Mouse (Mus musculus): ENCODE results near the gene Tceanc2.

Tceanc2 gene

DNA sequence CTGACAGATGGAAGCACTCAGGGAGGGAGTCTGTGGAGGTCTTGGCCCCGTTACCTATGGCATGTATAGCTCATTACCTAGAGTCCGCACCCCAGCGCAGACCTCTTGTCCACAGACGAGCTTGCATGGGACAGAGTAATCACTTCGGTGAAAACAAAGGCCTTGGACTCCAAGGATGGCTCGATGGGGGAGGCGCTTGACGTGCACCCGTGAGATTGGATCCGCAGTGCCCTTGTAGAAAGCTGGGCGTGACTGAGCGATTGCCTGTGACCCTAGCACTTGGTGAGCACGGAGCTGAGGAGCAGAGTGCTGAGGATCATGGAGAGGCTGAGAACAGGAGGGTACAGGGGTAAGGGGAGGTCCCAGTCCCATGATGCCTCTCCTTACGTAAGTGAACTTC is 87.2 kb downstream of the Tceanc2 start:
- no peak for DNase-seq (ENCODE audit: extremely low spot score, low spot score)

DNA sequence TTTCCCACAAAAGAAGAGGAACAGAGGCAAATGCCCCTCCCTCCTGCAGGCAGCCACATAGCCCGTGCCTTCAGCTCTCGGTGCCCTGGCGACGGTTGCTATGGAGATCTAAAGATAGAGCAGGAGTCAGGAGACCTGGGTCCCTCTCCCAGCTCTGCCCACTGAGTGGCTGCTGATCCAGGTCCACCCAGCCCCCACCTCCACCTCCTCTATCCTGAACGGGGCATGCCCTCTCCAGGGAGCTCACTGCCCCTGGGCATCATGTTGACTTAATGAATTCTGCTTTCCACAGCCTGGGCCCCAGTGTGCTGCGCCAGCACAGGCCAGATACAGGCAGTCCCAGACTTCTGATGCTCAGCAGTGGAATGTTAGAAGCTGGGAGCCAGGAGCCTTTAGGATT is 94.1 kb downstream of the Tceanc2 start:
- DNase-seq (ENCODE audit: extremely low spot score, low spot score): peak; percentile 72

DNA sequence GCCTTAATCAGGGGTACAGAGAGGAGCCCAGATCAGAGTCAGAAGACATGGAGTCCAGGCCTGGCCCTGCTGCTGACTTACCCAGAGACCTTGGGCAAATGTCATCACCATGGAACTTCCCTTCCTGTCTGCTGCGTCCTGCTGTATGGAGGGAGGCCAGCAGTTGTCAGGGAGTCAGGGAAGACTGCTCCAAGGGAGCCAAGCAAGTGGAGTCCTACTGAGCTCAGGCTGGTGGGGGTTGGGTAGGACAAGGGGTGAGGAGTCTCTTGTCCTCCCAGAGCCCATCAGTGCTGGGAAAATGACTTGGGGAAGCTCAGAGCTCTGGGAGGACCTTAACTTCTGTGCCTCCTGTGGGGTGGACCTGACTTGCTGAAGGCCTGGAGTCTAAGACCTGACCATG is 94.6 kb downstream of the Tceanc2 start:
- no peak for DNase-seq (ENCODE audit: extremely low spot score, low spot score)
